Mouse (Mus musculus) cerebellum, adult 9-11 months (tissue): ENCODE data around the gene Actr6.

Source experiments
- DNase-seq: peaks from one replicate; pipeline ENCODE4 v3.0.0; 2022

Actr6 gene

GRCm38 (mm10) chr10:89732001-89732794 lies at the start of gene Actr6:
Gene Actr6, minus strand, starts transcription at chr10:89732295.
- DNase-seq = peak; percentile 90

DNA sequence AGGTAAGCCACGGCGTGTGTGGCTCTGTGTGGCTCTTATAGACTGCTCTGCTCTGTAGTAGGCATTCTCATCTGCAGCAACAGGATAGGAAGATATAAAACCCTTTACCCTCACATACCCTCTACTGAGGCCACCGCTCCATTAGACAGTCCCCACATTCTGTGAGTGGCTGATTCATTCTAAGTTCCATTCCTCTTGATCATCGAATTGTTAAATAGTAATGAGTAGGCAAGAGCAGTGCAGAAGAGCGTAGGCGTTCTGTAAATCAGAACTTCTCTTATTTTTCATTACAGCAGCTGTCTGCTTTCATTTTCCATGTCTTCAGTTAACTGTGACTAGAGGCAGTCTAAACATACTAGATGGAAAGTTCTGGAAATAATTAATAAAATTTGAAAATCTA lies 43.9 kb upstream of the Actr6 start:
- no peak for DNase-seq

- DNase-seq = no peak
Observed at GRCm38 (mm10) chr10:89771894-89772293, 39.8 kb upstream of the Actr6 start.

DNA sequence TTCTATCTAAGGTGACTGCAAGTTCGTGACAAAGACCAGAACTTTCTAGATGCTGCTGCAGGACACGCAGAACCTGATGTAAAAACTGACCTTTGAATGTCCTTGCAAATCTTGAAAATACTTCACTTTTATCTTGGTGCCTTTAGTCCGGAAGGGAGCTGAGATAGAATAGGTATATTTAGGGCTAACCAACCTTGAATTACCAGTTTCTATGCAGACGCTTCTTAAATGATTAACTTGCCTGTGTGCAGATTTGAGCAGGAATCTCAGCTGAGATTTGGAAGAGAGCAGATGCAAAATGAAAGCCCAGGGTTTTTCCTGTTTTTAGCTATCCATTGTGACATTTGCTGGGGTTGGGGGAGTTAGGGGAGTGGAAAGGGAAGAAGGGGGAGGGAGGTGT lies 37.0 kb upstream of the Actr6 start:
- DNase-seq = no peak

- DNase-seq = no peak
Observed at GRCm38 (mm10) chr10:89768352-89769020, 36.4 kb upstream of the Actr6 start.

DNA sequence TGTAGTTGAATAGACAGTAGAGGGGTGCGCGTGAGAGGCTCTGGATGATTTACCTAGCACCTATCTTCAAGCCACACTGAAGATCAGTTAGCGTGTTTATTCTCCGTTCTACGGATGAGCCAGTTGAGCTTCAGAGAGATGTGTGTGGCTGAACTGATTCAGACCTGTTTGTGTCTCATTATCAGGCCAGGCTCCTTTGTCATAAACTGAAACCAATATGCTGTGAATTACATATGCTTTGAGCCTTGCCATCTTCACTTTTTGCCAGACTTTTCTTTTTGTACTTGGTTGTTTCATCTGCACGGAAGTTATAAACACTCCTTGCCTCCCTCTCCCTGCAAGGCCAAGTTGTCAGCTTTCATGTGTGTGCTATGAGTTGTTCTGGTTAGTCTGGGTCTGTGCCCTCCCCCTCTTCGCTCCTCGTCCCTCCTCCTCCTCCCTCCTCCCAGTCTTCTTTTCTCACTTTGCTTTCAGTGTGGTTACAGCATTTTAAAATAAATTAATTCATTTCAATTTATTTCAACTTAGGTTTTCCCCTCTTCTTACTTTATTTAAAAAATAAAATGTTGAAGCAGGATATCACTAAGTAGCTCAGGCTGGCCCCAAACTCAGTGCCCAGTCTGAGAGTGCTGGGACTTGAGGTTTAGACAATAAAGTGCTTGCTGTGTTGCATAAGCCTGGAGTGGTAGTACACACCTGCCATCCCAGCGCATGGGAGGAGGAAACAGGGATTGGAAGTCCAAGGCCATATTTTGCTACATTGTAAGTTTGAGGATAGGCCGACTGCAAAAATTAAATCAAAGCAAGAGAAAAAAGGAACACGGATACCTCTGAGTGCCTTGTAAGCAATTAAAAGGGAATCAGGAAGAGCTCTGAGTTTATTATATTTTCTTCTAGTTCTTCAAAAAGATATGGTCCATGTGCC lies 34.0 kb upstream of the Actr6 start:
- no peak for DNase-seq

- DNase-seq = no peak
Observed at GRCm38 (mm10) chr10:89764457-89765121, 32.5 kb upstream of the Actr6 start.

GRCm38 (mm10) chr10:89760772-89761171 lies 28.7 kb upstream of the Actr6 start:
- no peak for DNase-seq

DNA sequence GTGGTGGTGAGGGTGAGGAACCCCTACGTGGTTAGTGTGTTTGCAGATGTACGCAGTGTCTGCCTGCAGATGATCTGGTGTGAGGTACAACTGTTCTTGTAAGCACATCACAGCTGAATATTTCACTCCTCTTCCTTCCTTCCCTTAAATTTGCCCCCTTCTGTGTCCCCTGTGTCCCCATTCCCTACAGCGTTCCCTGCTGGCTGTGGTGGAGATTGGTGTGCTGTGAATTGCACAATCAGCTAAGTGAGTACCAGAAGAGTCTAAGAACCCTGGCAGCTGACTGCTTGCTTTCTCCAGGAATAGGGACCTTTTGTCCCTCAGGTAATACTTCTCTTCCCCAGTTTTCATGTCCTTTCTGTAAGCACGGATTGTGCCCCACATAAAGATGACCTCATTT lies 23.1 kb upstream of the Actr6 start:
- DNase-seq = no peak

GRCm38 (mm10) chr10:89751069-89751468 lies 19.0 kb upstream of the Actr6 start:
- no peak for DNase-seq

- DNase-seq = no peak
Observed at GRCm38 (mm10) chr10:89748619-89749018, 16.5 kb upstream of the Actr6 start.

DNA sequence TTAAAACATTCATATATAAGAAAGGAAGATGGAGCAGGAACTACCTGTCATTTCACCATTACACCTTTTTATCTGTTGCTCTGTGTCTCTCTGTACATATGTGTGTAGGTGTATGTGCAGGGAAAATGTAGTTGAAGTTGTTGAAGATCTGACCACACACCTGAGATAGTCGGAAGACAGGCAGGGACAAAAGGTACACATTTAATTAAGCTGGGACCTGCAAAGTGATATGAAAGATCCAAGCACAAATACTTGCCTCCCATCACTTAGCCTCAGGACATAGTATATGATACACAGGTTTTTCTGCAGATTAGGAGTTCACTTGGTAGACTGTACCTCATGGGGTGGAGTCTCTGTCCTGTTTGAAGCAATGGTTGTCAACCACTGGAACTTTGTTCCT lies 15.8 kb upstream of the Actr6 start:
- DNase-seq = no peak

DNA sequence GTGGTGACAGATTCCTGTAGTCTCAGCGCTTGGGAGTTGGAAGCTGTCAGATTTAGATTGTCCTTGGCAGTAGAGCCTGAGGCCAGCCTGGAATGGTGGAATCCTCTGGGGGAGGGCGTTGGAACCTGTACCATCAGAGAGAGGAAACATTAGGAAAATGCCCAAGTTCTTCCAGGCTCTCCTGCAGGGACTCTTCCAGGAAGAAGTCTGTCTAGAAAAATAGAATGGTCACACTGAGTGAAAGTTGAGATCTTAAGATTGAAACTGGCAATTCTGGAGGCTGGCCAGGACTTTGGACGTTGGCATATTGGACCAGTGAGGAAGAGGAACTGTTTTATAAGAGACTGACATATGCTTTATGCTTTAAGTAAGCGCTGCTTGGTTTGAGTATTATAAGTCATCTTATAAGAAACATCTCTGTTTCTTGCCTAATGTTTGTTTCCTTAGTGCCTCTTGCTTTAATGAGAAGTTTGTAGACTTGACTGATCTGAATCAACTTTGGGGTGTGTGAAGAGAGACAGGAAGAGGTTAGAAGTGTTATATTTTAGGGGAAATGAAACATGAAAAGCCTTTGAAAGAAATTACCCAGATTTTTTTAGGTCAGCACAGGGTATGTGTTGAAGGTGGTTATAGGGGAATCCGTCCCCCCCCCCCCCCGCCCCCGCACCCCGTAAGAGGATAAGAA lies 15.3 kb upstream of the Actr6 start:
- peak; percentile 33 for DNase-seq

- DNase-seq = no peak
Observed at GRCm38 (mm10) chr10:89746581-89746980, 14.5 kb upstream of the Actr6 start.

- no peak for DNase-seq
Observed at GRCm38 (mm10) chr10:89745666-89746020, 13.5 kb upstream of the Actr6 start.

- peak; percentile 88 for DNase-seq
Observed at GRCm38 (mm10) chr10:89744871-89745665, 13.0 kb upstream of the Actr6 start, which contains the start of gene Uhrf1bp1l. Gene Uhrf1bp1l, plus strand, starts transcription at chr10:89744991.

DNA sequence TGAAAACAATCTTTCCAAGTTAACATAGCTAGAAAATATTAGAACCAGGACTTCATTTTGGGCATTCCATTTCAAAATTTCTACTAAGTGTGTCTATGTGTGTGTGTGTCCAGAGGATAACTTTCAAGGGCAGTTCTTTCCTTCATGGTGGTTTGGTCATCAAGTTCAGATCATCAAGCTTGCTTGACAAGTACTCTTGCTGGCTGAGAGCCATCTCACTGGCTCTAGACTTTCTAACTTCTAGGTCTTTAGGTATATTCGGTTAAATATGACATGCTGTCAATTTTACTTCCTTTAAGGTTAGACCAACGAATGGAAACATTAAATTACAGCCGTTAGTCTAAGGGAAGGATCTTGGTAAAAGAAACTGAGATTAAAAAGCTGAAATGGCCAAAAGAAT lies 12.2 kb upstream of the Actr6 start:
- DNase-seq = peak; percentile 39

DNA sequence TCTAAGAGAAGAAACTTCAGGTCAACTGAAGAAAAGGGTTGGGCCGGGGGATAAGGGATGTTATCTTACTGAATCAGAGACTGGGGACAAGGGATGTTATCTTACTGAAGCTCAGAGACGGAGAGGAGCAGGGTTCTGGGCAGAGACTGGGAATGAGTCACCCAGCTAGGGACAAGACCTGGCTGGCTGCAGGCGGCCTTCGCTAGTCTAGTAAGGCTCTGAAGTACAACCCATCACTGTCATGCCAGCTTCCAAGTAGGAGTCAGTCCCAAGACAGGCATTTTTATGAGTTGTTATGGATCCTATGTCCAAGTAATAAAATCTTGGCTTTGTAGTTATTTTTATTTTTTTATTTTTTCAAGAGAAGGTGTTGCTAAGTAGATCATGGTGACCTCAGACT lies 11.2 kb upstream of the Actr6 start:
- no peak for DNase-seq

DNA sequence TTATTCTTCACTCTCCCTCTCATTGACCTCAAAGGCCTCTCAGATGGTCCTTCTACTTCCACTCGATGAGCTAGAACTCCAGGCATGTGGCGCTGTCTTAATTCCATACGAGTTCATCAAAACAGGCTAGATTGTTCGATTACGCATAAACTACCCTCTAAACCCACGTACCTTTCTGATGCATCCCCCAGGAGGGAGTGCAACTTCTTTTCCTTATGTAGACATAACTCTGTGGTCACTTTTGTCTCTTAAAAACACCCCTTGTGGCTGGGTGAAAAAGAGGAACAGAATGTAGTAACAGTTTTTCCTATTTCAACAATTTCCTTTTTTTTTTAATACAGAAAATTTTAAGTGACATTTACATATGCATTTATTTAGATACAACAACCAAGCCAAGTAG lies 8.9 kb upstream of the Actr6 start:
- DNase-seq = no peak

GRCm38 (mm10) chr10:89739703-89740102 lies 7.6 kb upstream of the Actr6 start:
- DNase-seq = no peak

DNA sequence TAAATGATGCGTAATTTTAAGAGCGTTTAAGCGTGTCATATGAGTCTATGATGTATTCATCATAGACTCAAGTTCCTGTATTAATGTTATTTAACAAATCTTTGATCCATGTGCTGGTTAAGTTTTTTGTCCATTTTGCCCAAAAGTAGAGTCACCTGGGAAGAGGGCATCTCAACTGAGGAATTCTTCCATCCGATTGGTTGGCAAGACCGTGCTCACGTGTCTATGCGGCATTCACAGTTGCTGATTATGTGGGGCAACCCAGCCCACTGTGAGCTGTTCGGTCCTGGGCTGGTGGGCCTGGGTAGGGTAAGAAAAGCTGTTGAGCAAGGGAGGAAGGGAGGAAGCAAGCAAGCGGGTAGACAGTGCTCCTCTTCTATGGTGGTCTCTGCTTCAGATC lies 6.3 kb upstream of the Actr6 start:
- no peak for DNase-seq
